Mouse (Mus musculus) ES-E14 (cell line): ENCODE results near the gene Ptger2. TPM values are rescaled to one million over a fixed set of nuclear protein-coding genes. Genes with fewer than 3 reads are reported as not detected.

Experiments
- DNase-seq: peaks from one replicate; pipeline ENCODE4 v3.0.0-alpha.2; 2013; ENCODE audit warnings: low read depth, low spot score
- H3K27ac ChIP-seq: 2 replicates; pipeline ENCODE4 v1.5.1; 2012; ENCODE audit warnings: low read depth, mild to moderate bottlenecking, low read length, moderate library complexity, mixed read lengths; ENCODE audit not compliant: poor library complexity, insufficient read depth, severe bottlenecking
- H3K36me3 ChIP-seq: 2 replicates; pipeline ENCODE4 v1.6.1; 2012; ENCODE audit warnings: mild to moderate bottlenecking, low read length, moderate library complexity, mixed read lengths; ENCODE audit not compliant: control insufficient read depth, poor library complexity, insufficient read depth, severe bottlenecking
- H3K4me1 ChIP-seq, 2 experiments: fragments of 150-350 bp in 1 of 2; sonication (generic) in 1 of 2; 2 replicates each; pipeline ENCODE4 v1.6.1; 2012; ENCODE audit warnings: low read length in 2 of 2, mild to moderate bottlenecking in 1 of 2, mixed read lengths in 1 of 2; ENCODE audit not compliant: control insufficient read depth in 2 of 2, insufficient read depth in 2 of 2, poor library complexity in 1 of 2
- H3K4me3 ChIP-seq, 2 experiments: fragments of 150-350 bp in 1 of 2; sonication (generic) in 1 of 2; 2 replicates each; pipeline ENCODE4 v1.5.1; 2012; ENCODE audit warnings: low read length in 2 of 2, low read depth in 1 of 2, mild to moderate bottlenecking in 1 of 2, mixed read lengths in 1 of 2; ENCODE audit not compliant: insufficient read depth in 1 of 2, poor library complexity in 1 of 2, severe bottlenecking in 1 of 2
- H3K9ac ChIP-seq: 2 replicates; pipeline ENCODE4 v1.6.1; 2012; ENCODE audit warnings: low read depth, mild to moderate bottlenecking, low read length, mixed read lengths; ENCODE audit not compliant: poor library complexity, insufficient read depth, severe bottlenecking
- H3K9me3 ChIP-seq: fragments of 150-350 bp; sonication (generic); 2 replicates; pipeline ENCODE4 v1.6.1; 2012; ENCODE audit warnings: low read depth, mild to moderate bottlenecking, low read length; ENCODE audit not compliant: control insufficient read depth, insufficient read depth
- CHD2 ChIP-seq: IDR thresholded peaks from 2 replicates; pipeline ENCODE4 v1.6.1; 2014; ENCODE audit warnings: mild to moderate bottlenecking, low read depth, low read length, inconsistent platforms
- HCFC1 ChIP-seq: IDR thresholded peaks from 2 replicates; pipeline ENCODE4 v1.6.1; 2012; ENCODE audit warnings: low read length, inconsistent platforms, borderline replicate concordance; ENCODE audit not compliant: insufficient read depth
- MAFK ChIP-seq: IDR thresholded peaks from 2 replicates; pipeline ENCODE4 v1.6.1; 2014; ENCODE audit warnings: mild to moderate bottlenecking, low read depth, low read length, inconsistent platforms; ENCODE audit not compliant: insufficient read depth
- ZC3H11A ChIP-seq: IDR thresholded peaks from 2 replicates; pipeline ENCODE4 v1.6.1; 2012; ENCODE audit warnings: low read depth, mild to moderate bottlenecking, inconsistent platforms, low read length, borderline replicate concordance
- ZNF384 ChIP-seq: IDR thresholded peaks from 2 replicates; pipeline ENCODE4 v1.6.1; 2012; ENCODE audit warnings: low read depth, low read length, inconsistent platforms
- in situ Hi-C, 2 experiments: fragments of 600-800 bp; cut with MboI; formaldehyde crosslinking; loops; one replicate each; pipeline ENCODE4 v1.15.1; 2025; ENCODE audit warnings: low sequenced_read_pairs in 2 of 2, inconsistent platforms in 1 of 2; ENCODE audit not compliant: unreplicated experiment in 2 of 2
- total RNA-seq: library from RNA; depleted of rRNA; stranded (reverse); fragments of 300-350 nt; gene quantifications from 2 replicates; pipeline ENCODE4 v1.2.3, GENCODE M21; 2012

Ptger2 gene
- total RNA-seq, 1 experiment = 0.18 TPM

- TF ChIP-seq ZNF384 = peak; percentile 56; the same call in 1 of the 2 replicates
- no peak for TF ChIP-seq ZC3H11A
- no peak overlapping the region for H3K27ac ChIP-seq
- no peaks in the 10 kb centered on the region for H3K36me3 ChIP-seq
- H3K9ac ChIP-seq = no peak overlapping the region
- in situ Hi-C loops = loop anchor here in 1 of 2 experiments (25.0 kb wide), 1 partner anchor 453 kb away; no protein-coding TSS in a partner anchor
- H3K4me3 ChIP-seq = no peak overlapping the region
- peak; percentile 43 for DNase-seq
- H3K9me3 ChIP-seq = no peaks in the 10 kb centered on the region
- peaks cover 5 to 12% of the 10 kb centered on the region in 2 experiments; a peak in 2 of 4 replicates for H3K4me1 ChIP-seq
Measured at GRCm38 (mm10) chr14:44984106-44984505, 3.9 kb upstream of the Ptger2 start.

GRCm38 (mm10) chr14:44986248-44986647 is 1.7 kb upstream of the Ptger2 start:
- no peak for DNase-seq
- H3K27ac ChIP-seq = no peak overlapping the region
- no peak overlapping the region for H3K9ac ChIP-seq
- H3K4me1 ChIP-seq = peaks cover 8 to 18% of the 10 kb centered on the region in 2 experiments; a peak in 2 of 4 replicates
- no peaks in the 10 kb centered on the region for H3K36me3 ChIP-seq
- no peak overlapping the region for H3K4me3 ChIP-seq
- H3K9me3 ChIP-seq = no peaks in the 10 kb centered on the region
- TF ChIP-seq ZNF384 (no peak), CHD2 (no peak), ZC3H11A (no peak), MAFK (no peak), HCFC1 (no peak)
- in situ Hi-C loops = loop anchor here in 1 of 2 experiments (25.0 kb wide), 1 partner anchor 451 kb away; no protein-coding TSS in a partner anchor

GRCm38 (mm10) chr14:44988456-44989016 is 541 bp downstream of the Ptger2 start:
- Histone ChIP-seq H3K36me3 (no peaks in the 10 kb centered on the region), H3K27ac (no peak overlapping the region), H3K9ac (no peak overlapping the region), H3K9me3 (no peaks in the 10 kb centered on the region), H3K4me3 (peak overlapping the region; percentile 30 to 60), H3K4me1 (peaks cover 7 to 13% of the 10 kb centered on the region in 2 experiments; a peak in 2 of 4 replicates)
- in situ Hi-C loops = loop anchor here in 1 of 2 experiments (25.0 kb wide), 1 partner anchor 449 kb away; no protein-coding TSS in a partner anchor
- no peak for DNase-seq
- no peak for TF ChIP-seq MAFK
- no peak for TF ChIP-seq HCFC1
- no peak for TF ChIP-seq ZNF384
- no peak for TF ChIP-seq CHD2

- Histone ChIP-seq H3K9me3 (no peaks in the 10 kb centered on the region), H3K4me3 (peak overlapping the region; percentile 30 to 60), H3K9ac (no peak overlapping the region), H3K4me1 (peaks cover 2 to 12% of the 10 kb centered on the region in 2 experiments; a peak in 1 of 4 replicates), H3K27ac (no peak overlapping the region), H3K36me3 (no peaks in the 10 kb centered on the region)
- no peak for DNase-seq
- TF ChIP-seq HCFC1 (no peak), MAFK (no peak), ZC3H11A (no peak), CHD2 (no peak), ZNF384 (no peak)
- in situ Hi-C loops = loop anchor here in 1 of 2 experiments (25.0 kb wide), 1 partner anchor 448 kb away; no protein-coding TSS in a partner anchor
Measured at GRCm38 (mm10) chr14:44989017-44989721, 1.2 kb downstream of the Ptger2 start.
